Mouse (Mus musculus) kidney, embryonic 16.5 days (tissue): Measurements from ENCODE around the gene Got1. TPM values are rescaled to one million over a fixed set of nuclear protein-coding genes. Genes with fewer than 3 reads are reported as not detected.
"Not testable (repeated sequence)": the region's sequence is repeated elsewhere in the genome, so short reads cannot be mapped to it uniquely, and the experiment has no call there.

Experiments
- ATAC-seq: fragments of 200-750 bp; cut with Nextera tagmentation; 2 replicates; pipeline ENCODE4 v1.8.0; 2017; ENCODE audit warnings: moderate TSS enrichment; ENCODE audit not compliant: low FRiP score, low TSS enrichment
- H3K27ac ChIP-seq: fragments of 300-500 bp; sonication (generic); 2 replicates; pipeline ENCODE4 v1.5.1; 2014; ENCODE audit warnings: low read length
- H3K27me3 ChIP-seq: fragments of 300-500 bp; sonication (generic); 2 replicates; pipeline ENCODE4 v1.6.1; 2014; ENCODE audit warnings: low read length, control low read depth, mixed read lengths; ENCODE audit not compliant: insufficient read depth
- H3K36me3 ChIP-seq: fragments of 300-500 bp; sonication (generic); 2 replicates; pipeline ENCODE4 v1.6.1; 2014; ENCODE audit warnings: low read length, control low read depth, mixed read lengths; ENCODE audit not compliant: insufficient read depth
- H3K4me1 ChIP-seq: fragments of 300-500 bp; sonication (generic); 2 replicates; pipeline ENCODE4 v1.6.1; 2014; ENCODE audit warnings: low read length, control low read depth, mixed read lengths; ENCODE audit not compliant: insufficient read depth
- H3K4me2 ChIP-seq: fragments of 300-500 bp; sonication (generic); replicated peaks from 2 replicates; pipeline ENCODE4 v1.6.1; 2014; ENCODE audit warnings: low read depth, low read length
- H3K4me3 ChIP-seq: fragments of 300-500 bp; sonication (generic); 2 replicates; pipeline ENCODE4 v1.5.1; 2014; ENCODE audit warnings: mild to moderate bottlenecking, low read length
- H3K9ac ChIP-seq: fragments of 300-500 bp; sonication (generic); replicated peaks from 2 replicates; pipeline ENCODE4 v1.6.1; 2014; ENCODE audit warnings: low read length
- H3K9me3 ChIP-seq: fragments of 300-500 bp; sonication (generic); 2 replicates; pipeline ENCODE4 v1.6.1; 2016; ENCODE audit warnings: low read length, control low read depth
- WGBS: fragments of 180-500 bp; shearing (Covaris S2); extraction: QIAGEN DNeasy Blood & Tissue Kit; methylation state at CpG from one replicate; pipeline ENCODE4 v1.1.7; 2014; 5-methylcytosine and 5-hydroxymethylcytosine counted together
- polyA plus RNA-seq: library from polyadenylated mRNA; unstranded; fragments of >200 nt; fragmentation: Nextera tagmentation; extraction: Ambion mirVana; gene quantifications from 2 replicates; pipeline ENCODE4 v1.2.1, GENCODE M21; 2015

Got1 gene
- polyA plus RNA-seq, 1 experiment from 2014 or later = 69.1 TPM

DNA sequence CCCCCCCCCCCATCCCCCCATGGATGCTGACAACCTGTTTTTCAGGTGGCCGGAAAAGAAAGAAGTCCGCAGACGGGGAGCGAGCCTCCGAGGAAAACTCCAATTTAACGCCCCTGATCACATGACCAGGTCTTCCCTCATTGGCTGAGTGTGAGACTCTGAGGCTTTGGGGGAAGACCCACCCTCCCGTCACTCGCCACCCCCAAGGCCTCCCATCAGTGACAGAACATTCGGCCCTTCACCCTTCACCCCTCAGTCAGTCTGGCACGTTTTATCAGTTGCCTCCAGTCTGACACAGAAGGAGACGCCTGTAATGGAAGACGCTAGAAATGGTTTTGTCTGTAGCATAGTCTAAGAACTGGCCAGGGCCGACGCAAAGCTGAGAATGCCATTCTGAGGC, 29.5 kb downstream of the Got1 start:
- ATAC-seq = no peak
- WGBS = 12% methylated on average over 14 of the region's 14 CpGs
- Histone ChIP-seq H3K4me1 (0 out of 2 replicates have a peak, but pooled peaks cover 3% of the 10 kb centered on the region), H3K27me3 (0 out of 2 replicates have a peak, but pooled peaks cover 12% of the 10 kb centered on the region), H3K4me3 (peak overlapping the region; percentile 29), H3K4me2 (peak overlapping the region; percentile 52), H3K9ac (peak overlapping the region; percentile 27; the same call in 1 of the 2 replicates), H3K27ac (no peak overlapping the region), H3K9me3 (no peaks in the 10 kb centered on the region), H3K36me3 (peaks cover 7% of the 10 kb centered on the region)

DNA sequence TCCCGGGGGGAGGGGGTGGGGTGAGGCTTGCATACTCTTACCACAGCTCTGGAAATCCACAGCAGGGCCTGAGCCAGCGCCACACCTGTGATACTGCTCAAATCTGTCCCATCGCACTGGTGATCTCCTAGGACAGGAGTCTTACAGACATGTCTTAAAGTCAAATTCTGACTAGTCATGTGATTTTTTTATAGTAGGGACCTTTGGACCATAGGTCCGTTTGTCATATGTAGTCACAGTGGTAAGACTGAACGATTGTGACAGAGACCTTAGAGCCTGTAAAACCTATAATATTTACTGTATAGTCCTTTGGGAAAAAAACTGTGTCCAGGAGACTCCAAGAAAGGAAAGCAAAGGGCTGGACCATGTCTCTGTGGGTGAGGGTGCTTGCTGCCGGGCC, 30.5 kb downstream of the Got1 start:
- no peak overlapping the region for H3K4me2 ChIP-seq
- no peaks in the 10 kb centered on the region for H3K9me3 ChIP-seq
- H3K36me3 ChIP-seq = 0 out of 2 replicates have a peak, but pooled peaks cover 5% of the 10 kb centered on the region
- H3K27ac ChIP-seq = no peak overlapping the region
- H3K9ac ChIP-seq = no peak overlapping the region
- H3K4me1 ChIP-seq = 0 out of 2 replicates have a peak, but pooled peaks cover 3% of the 10 kb centered on the region
- H3K27me3 ChIP-seq = 0 out of 2 replicates have a peak, but pooled peaks cover 12% of the 10 kb centered on the region
- H3K4me3 ChIP-seq = no peak overlapping the region
- WGBS = 80% methylated on average over 6 of the region's 6 CpGs
- ATAC-seq = no peak

DNA sequence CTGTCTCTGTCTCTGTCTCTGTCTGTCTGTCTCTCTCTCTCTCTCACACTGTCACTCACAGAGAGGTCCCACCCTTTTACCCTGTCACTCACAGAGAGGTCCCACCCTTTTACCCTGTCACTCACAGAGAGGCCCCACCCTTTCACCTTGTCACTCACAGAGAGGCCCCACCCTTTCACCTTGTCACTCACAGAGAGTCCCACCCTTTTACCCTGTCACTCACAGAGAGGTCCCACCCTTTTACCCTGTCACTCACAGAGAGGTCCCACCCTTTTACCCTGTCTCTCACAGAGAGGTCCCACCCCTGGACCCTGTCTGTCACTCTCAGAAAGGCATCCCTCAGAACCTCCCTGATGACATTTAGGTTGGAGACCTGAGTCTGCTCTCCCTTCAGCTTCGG, 31.1 kb downstream of the Got1 start:
- H3K9me3 ChIP-seq, H3K9ac ChIP-seq, ATAC-seq, H3K36me3 ChIP-seq, H3K4me2 ChIP-seq, H3K4me3 ChIP-seq, H3K27ac ChIP-seq, H3K4me1 ChIP-seq: not testable (repeated sequence)
- 58% methylated on average over 1 of the region's 1 CpGs for WGBS
- H3K27me3 ChIP-seq = 0 out of 2 replicates have a peak, but pooled peaks cover 12% of the 10 kb centered on the region

DNA sequence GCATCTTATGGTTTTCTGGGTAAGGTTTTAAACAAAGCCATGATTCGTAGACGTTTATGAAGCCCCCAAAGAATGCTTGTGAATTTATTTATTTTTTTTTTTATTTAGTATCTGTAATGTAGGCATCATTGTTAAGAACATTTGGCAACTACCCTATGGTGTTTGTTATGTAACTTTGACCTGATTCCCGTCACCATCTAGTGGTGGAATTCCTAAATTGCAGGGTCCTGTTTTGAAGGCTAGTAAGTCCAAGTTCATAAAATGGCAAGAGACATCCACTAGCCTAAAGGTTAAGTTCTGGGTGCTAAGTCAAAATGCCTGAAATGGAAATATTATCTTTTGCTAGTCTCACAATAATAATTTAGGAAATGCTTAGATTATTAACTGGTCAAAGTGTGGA, 37.0 kb downstream of the Got1 start:
- H3K4me3 ChIP-seq = no peak overlapping the region
- 42% methylated on average over 3 of the region's 3 CpGs for WGBS
- no peak overlapping the region for H3K27ac ChIP-seq
- no peaks in the 10 kb centered on the region for H3K27me3 ChIP-seq
- H3K4me1 ChIP-seq = no peaks in the 10 kb centered on the region
- no peak for ATAC-seq
- H3K9me3 ChIP-seq = no peaks in the 10 kb centered on the region
- no peak overlapping the region for H3K4me2 ChIP-seq
- no peaks in the 10 kb centered on the region for H3K36me3 ChIP-seq
- H3K9ac ChIP-seq = no peak overlapping the region

DNA sequence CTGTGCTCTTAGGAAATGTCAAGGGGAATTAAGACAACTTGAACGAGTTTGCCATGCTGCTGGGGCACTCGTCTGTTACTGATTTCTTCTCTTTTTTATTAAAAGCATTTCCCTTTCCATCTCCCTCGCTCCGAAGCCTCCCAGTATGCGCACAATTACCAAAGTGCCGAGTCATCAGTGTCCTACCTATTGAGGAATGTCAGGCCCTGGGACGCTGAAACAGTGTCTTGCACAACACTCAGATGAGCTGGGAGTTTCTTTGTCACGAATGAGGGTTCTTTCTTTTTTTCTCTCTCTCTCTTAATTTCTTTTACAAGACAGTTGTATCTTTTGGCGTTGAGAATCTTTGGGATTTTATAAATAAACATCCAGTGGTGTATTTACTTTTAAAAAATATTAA, 43.9 kb downstream of the Got1 start:
- no peak for ATAC-seq
- H3K9ac ChIP-seq = no peak overlapping the region
- no peaks in the 10 kb centered on the region for H3K9me3 ChIP-seq
- H3K27ac ChIP-seq = no peak overlapping the region
- no peak overlapping the region for H3K4me2 ChIP-seq
- H3K4me3 ChIP-seq = no peak overlapping the region
- H3K27me3 ChIP-seq = no peaks in the 10 kb centered on the region
- no peaks in the 10 kb centered on the region for H3K4me1 ChIP-seq
- WGBS = 73% methylated on average over 9 of the region's 9 CpGs
- H3K36me3 ChIP-seq = no peaks in the 10 kb centered on the region

DNA sequence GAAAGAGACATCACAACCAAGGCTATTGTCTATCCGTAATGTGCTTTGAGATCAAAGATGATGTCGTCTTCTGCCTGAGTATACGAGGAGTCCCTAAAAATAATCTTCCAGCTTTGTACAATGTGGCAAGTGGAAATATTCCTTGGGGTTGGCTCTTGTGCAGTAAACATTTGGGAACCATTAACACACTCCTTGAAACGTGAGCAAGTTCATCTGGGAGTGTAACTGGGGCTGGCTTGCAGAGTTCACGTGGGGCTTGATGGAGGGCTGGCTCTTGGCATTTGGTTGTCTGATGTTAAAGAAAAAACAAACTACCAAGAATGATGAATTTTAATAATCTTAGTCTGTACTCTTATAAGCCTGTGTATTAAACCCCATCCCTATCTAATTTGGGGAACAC, 45.0 kb downstream of the Got1 start:
- no peaks in the 10 kb centered on the region for H3K27me3 ChIP-seq
- H3K27ac ChIP-seq = no peak overlapping the region
- 86% methylated on average over 5 of the region's 5 CpGs for WGBS
- H3K4me2 ChIP-seq = no peak overlapping the region
- no peaks in the 10 kb centered on the region for H3K9me3 ChIP-seq
- H3K9ac ChIP-seq = no peak overlapping the region
- no peaks in the 10 kb centered on the region for H3K36me3 ChIP-seq
- no peaks in the 10 kb centered on the region for H3K4me1 ChIP-seq
- no peak overlapping the region for H3K4me3 ChIP-seq
- no peak for ATAC-seq

DNA sequence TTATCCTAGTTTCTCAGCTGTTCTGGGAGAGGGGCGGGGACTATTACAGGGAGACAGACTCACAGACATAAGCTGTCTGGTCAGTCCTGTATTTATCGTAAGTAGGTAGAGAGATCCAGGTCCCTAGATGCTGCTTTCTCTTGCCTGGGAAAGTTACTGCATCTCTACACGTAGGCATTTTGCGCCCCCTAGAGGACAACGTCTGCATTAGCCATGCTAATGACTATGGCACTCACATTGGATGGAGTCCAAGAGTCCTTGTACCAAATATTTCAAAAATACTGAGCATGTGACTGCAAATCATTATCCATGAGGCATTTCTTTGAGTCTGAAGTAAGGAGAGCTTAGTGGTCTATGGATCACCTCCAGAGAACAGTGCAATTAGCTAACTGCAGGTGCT, 45.5 kb downstream of the Got1 start:
- no peak overlapping the region for H3K4me2 ChIP-seq
- H3K9ac ChIP-seq = no peak overlapping the region
- WGBS = 20% methylated on average over 5 of the region's 5 CpGs
- H3K9me3 ChIP-seq = no peaks in the 10 kb centered on the region
- no peak overlapping the region for H3K4me3 ChIP-seq
- no peak overlapping the region for H3K27ac ChIP-seq
- H3K27me3 ChIP-seq = no peaks in the 10 kb centered on the region
- H3K4me1 ChIP-seq = no peaks in the 10 kb centered on the region
- no peaks in the 10 kb centered on the region for H3K36me3 ChIP-seq
- no peak for ATAC-seq

DNA sequence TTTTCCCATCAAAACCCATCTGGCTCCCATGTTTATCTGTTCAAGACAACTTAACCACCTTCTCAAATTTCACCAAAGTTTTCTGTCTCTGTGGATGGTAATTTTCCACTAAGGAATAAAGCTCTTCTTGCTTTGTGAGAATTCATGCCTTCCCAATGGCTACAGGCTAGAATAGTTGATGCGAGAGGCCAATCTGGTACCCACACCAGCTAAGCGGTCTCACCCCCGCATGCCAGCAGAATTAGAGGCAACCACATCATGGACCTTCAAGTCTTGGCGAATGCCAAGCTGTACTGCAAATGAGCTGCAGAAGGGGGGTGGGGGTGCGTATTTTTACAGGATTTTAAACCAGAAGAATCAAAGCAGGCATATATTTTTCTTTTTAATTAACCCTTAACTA, 47.0 kb downstream of the Got1 start:
- Histone ChIP-seq H3K4me1 (no peaks in the 10 kb centered on the region), H3K4me3 (no peak overlapping the region), H3K9me3 (no peaks in the 10 kb centered on the region), H3K36me3 (no peaks in the 10 kb centered on the region), H3K9ac (no peak overlapping the region), H3K27ac (no peak overlapping the region), H3K27me3 (no peaks in the 10 kb centered on the region), H3K4me2 (no peak overlapping the region)
- ATAC-seq = no peak
- WGBS = 85% methylated on average over 5 of the region's 5 CpGs

DNA sequence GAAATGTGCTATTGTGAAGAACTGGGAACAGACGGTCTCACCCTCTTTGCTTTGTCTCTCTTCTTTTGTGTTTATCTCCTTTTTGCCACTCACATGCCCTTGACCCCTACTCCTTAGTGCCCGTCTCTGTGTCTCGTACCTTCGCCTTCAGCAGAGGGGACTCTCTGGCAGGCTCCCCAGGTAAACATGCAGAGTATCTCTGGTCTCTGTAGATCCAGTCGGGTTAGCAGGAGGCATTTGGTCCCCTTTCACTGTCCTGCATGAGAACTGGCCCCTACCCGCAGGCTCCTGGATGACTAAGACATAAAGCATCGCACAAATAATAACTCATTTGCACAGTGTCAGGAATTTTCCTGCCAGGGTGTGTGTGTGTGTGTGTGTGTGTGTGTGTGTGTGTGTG, 48.3 kb downstream of the Got1 start:
- no peaks in the 10 kb centered on the region for H3K9me3 ChIP-seq
- H3K4me1 ChIP-seq = no peaks in the 10 kb centered on the region
- ATAC-seq = no peak
- no peaks in the 10 kb centered on the region for H3K27me3 ChIP-seq
- WGBS = 63% methylated on average over 7 of the region's 7 CpGs
- no peak overlapping the region for H3K27ac ChIP-seq
- no peak overlapping the region for H3K9ac ChIP-seq
- no peaks in the 10 kb centered on the region for H3K36me3 ChIP-seq
- no peak overlapping the region for H3K4me2 ChIP-seq
- no peak overlapping the region for H3K4me3 ChIP-seq

DNA sequence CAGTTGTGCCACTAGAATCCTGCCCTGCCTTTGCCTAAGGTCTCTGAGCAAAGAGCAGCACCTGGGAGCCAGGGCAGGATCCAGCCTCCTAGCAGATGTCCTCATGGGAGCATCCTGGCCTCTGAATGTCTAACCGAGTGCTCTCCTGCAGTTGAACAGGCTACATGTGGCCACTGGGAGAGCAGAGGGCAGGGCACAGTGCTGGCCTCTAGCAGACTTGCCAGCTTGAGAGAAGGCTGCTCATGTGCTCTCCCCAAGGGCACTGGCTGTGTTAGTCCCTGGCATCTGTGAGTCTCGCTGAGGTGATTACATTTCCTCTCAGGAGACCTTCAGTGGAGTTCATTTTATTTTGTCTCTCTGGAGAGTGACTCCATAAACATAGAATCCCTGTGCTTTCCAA, 48.8 kb downstream of the Got1 start:
- no peak for ATAC-seq
- Histone ChIP-seq H3K36me3 (no peaks in the 10 kb centered on the region), H3K4me2 (no peak overlapping the region), H3K4me3 (no peak overlapping the region), H3K4me1 (no peaks in the 10 kb centered on the region), H3K9me3 (no peaks in the 10 kb centered on the region), H3K27ac (no peak overlapping the region), H3K9ac (no peak overlapping the region), H3K27me3 (no peaks in the 10 kb centered on the region)
- 47% methylated on average over 2 of the region's 2 CpGs for WGBS
